Mouse (Mus musculus): ENCODE results near the gene Galnt15. TPM values are rescaled to one million over a fixed set of nuclear protein-coding genes. Genes with fewer than 3 reads are reported as not detected.

Gene Galnt15
- polyA plus RNA-seq, 1 experiment from 2014 or later, result 0.36 TPM

- Histone ChIP-seq H3K4me2 (ENCODE audit: low read depth, low read length) (no peak overlapping the region), H3K9ac (ENCODE audit: low read depth, low read length) (no peak overlapping the region), H3K36me3 (ENCODE audit: control insufficient read depth, insufficient read depth, low read length) (peaks cover 7% of the 10 kb centered on the region; the same call in 1 of the 2 replicates), H3K27me3 (replicated peaks; ENCODE audit: control insufficient read depth, insufficient read depth, low read length) (no peaks in the 10 kb centered on the region), H3K27ac (replicated peaks; ENCODE audit: low read depth, low read length) (no peak overlapping the region), H3K4me3 (ENCODE audit: low read depth, low read length) (no peak overlapping the region), H3K4me1 (ENCODE audit: control insufficient read depth, insufficient read depth, low read length) (no peaks in the 10 kb centered on the region), H3K9me3 (ENCODE audit: control insufficient read depth, low read length) (no peaks in the 10 kb centered on the region)
- peak; percentile 53; the same call in 1 of the 2 replicates for ATAC-seq (ENCODE audit: low read depth)
- DNase-seq (ENCODE audit: low spot score), result peak; percentile 28
- WGBS, result 53% methylated on average over 7 of the region's 7 CpGs
These were observed 76.9 kb downstream of the Galnt15 start for GRCm38 (mm10) chr14:32105663-32106062.

- ATAC-seq (ENCODE audit: low read depth), result no peak
- H3K4me2 ChIP-seq (ENCODE audit: low read depth, low read length), result no peak overlapping the region
- 86% methylated on average over 4 of the region's 4 CpGs for WGBS
These were observed 78.1 kb downstream of the Galnt15 start for GRCm38 (mm10) chr14:32106911-32107310.

More at GRCm38 (mm10) chr14:32106911-32107310, 78.1 kb downstream of the Galnt15 start:
- DNase-seq (ENCODE audit: low spot score), result no peak
- Histone ChIP-seq H3K4me3 (ENCODE audit: low read depth, low read length) (no peak overlapping the region), H3K9ac (ENCODE audit: low read depth, low read length) (no peak overlapping the region), H3K36me3 (ENCODE audit: control insufficient read depth, insufficient read depth, low read length) (peaks cover 4% of the 10 kb centered on the region; the same call in 1 of the 2 replicates), H3K27ac (replicated peaks; ENCODE audit: low read depth, low read length) (no peak overlapping the region), H3K9me3 (ENCODE audit: control insufficient read depth, low read length) (no peaks in the 10 kb centered on the region), H3K4me1 (ENCODE audit: control insufficient read depth, insufficient read depth, low read length) (no peaks in the 10 kb centered on the region), H3K27me3 (replicated peaks; ENCODE audit: control insufficient read depth, insufficient read depth, low read length) (no peaks in the 10 kb centered on the region)

Other genes with a start within 250 kb of the Galnt15 start
- 11.9 and 13.2 TPM in 2 replicates for gene Ankrd28, start 198.3 kb upstream of the Galnt15 start, polyA plus RNA-seq (2014; fragmentation: Nextera tagmentation; extraction: Ambion mirVana)
- 14.2 and 14.8 TPM in 2 replicates for gene Oxnad1, start 56.4 kb downstream of the Galnt15 start, polyA plus RNA-seq (2014; fragmentation: Nextera tagmentation; extraction: Ambion mirVana)
- 86.7 and 100 TPM in 2 replicates for gene Dph3, start 56.7 kb downstream of the Galnt15 start, polyA plus RNA-seq (2014; fragmentation: Nextera tagmentation; extraction: Ambion mirVana)
- not detected in 2 replicates for gene Msmb, start 113.0 kb downstream of the Galnt15 start, polyA plus RNA-seq (2014; fragmentation: Nextera tagmentation; extraction: Ambion mirVana)
- 112 TPM in 2 replicates for gene Ncoa4, start 130.9 kb downstream of the Galnt15 start, polyA plus RNA-seq (2014; fragmentation: Nextera tagmentation; extraction: Ambion mirVana)
- gene Timm23, start 172.9 kb downstream of the Galnt15 start, polyA plus RNA-seq (2014; fragmentation: Nextera tagmentation; extraction: Ambion mirVana), result 298 and 302 TPM in 2 replicates
- gene Parg, start 173.0 kb downstream of the Galnt15 start, polyA plus RNA-seq (2014; fragmentation: Nextera tagmentation; extraction: Ambion mirVana), result 45.2 and 46.0 TPM in 2 replicates